Mouse (Mus musculus) Muller cell, postnatal 12 days (primary cell): ENCODE data around the gene Smg9.

ENCODE experiments used
- DNase-seq: peaks from one replicate; pipeline ENCODE4 v3.0.0-alpha.2; 2015; ENCODE audit errors: inconsistent ontology term

The Smg9 gene

DNA sequence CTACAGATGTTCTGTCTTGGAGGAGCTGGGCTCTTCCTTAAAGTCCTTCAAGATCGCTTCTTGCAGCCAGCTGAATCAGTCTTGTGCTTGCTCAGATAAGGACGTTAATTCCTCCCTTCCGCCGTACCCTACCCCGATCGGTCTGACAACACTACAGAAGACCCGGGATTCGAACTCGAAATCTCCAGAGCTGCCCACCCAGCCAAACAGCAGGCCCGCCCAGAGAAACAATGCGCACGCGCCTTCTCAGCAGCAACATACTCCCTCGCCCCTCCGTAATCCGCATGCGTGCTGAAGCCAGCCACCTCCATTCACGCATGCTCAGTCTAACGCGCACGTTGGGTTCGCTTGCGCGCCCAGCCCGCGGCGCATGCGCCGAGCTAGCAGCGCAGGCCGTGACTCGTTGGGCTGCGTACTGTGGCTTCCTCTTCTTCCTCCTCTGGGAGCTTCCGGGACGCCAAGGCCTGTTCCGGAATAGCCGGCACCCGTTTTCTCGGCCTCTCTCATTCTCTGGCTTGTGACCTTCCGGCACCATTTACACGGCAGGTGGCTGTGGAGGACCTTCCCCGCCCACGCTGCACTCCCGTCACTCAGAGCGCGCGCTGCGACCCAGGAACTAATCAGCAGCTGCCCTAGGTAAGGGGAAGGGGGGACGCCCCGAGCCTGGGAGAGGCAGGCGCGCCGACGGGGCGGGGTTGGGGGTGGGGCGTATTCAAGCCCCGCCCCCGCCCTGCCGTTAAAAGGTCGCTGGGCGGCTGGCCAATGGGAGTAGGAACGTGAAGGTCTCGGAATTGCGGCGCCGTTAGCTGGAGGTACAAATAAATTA is at the start of gene Smg9:
Smg9 (plus strand) TSS at position 364 of the 826 bp plus-strand sequence.
- peak; percentile 99 for DNase-seq

- DNase-seq = no peak
Measured at GRCm38 (mm10) chr7:24355646-24356045, 43.8 kb upstream of the Smg9 start.

GRCm38 (mm10) chr7:24356081-24356480 is 43.3 kb upstream of the Smg9 start:
- DNase-seq = no peak

GRCm38 (mm10) chr7:24357899-24358298 is 41.5 kb upstream of the Smg9 start:
- no peak for DNase-seq

DNA sequence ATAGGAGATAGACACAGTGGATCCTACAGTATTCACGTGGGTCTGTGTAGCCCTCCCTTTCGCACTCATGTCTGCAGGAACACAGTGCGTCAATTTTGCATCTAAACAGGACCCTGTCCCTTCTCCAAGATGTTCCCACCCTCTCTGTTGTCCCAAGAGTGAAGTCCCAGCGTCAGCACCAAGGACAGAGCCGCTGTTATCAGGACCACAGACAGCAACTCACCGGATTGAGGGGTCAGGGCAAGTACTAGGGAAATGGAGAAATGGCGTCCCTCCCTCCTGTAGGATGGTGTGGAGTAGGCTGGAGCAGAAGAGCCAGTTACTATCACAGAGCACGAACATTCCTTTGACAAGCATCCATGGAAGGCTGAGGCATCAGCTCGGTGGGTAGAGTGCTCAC is 40.1 kb upstream of the Smg9 start:
- peak; percentile 31 for DNase-seq

GRCm38 (mm10) chr7:24361001-24361400 is 38.4 kb upstream of the Smg9 start:
- no peak for DNase-seq

DNA sequence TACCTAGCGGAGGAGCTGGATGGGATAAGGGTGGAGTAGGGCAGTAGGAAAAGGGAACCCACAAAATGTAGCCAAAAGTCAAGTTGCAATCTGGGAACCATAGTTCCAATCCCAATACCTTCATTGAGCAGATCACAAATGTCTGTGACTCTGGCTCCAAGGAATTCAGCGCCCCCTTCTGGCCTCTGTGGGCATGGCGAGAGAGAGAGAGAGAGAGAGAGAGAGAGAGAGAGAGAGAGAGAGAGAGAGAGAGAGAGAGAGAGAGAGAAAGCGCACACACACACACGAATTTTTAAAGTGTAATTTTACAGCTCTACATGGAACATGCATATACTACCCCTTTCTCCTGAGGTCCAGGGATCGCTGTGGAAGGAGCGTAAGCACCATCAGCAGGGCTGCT is 36.2 kb upstream of the Smg9 start:
- DNase-seq = no peak

DNA sequence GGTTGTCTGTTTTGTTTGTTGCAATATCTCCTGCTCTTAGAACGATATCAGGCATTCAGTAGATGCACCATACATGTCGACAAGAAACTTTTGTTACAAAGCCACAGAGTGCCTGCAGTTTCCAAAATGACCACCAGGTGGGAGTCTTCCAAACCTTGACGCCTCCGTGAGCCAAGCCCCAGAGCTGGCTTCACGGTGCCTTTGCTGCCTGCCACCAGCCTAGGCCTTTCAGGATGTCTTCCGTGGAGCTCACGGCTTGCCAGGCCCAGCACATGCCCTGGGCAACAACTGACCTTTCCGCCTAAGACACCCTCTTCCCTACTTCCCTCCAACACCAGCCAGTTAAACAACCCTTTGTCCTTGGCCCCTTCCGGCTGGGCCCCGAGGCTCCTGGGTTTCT is 34.6 kb upstream of the Smg9 start:
- peak; percentile 70 for DNase-seq

- DNase-seq = peak; percentile 57
Measured at GRCm38 (mm10) chr7:24365258-24366014, 34.0 kb upstream of the Smg9 start.

GRCm38 (mm10) chr7:24366716-24367632 is 32.4 kb upstream of the Smg9 start:
- DNase-seq = no peak

GRCm38 (mm10) chr7:24368226-24368625 is 31.2 kb upstream of the Smg9 start:
- no peak for DNase-seq

GRCm38 (mm10) chr7:24368946-24369345 is 30.5 kb upstream of the Smg9 start:
- DNase-seq = no peak

GRCm38 (mm10) chr7:24369731-24370541 is 29.5 kb upstream of the Smg9 start, which contains the start of gene Kcnn4:
Gene Kcnn4, plus strand, starts transcription at chr7:24370263.
- DNase-seq = no peak

DNA sequence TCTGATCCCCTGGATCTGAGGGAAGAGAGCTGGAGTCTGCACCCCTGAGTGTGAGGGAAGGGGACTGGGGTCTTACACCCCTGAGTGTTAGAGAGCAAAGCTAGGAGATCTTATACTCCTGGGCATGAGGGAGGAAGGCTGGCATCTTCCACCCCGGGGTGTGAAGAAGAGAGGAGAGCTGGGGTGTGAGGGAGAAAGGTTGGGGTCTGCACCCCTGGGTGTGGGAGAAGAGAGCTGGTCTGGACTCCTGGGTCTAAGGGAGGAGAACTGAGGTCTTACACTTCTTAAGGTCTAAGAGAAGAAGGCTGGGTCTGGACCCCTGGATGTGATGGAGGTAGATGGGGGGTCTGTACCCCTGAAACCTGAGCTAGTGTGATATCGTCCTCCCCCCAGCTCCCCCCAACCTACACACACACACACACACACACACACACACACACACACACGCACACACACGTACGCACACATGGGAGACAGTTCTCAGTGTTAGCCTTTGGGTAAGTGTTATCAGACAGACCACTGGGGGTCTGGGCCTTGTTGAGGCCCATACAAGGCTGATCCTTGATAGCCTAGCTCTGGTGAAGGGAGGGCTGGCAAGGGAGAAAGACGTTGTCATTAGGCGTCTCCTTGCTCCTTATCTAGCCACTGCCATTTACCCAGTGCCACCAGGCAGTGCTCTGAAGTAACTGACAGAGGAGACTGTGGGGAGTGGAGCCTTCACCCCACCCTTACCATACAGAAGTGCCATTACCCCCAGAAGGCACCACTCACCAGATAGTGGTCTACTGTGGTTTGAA is 28.2 kb upstream of the Smg9 start:
- DNase-seq = no peak

- no peak for DNase-seq
Measured at GRCm38 (mm10) chr7:24371809-24372145, 27.6 kb upstream of the Smg9 start.

- no peak for DNase-seq
Measured at GRCm38 (mm10) chr7:24372300-24372699, 27.1 kb upstream of the Smg9 start.

GRCm38 (mm10) chr7:24372786-24373185 is 26.6 kb upstream of the Smg9 start:
- no peak for DNase-seq

- DNase-seq = peak; percentile 32
Measured at GRCm38 (mm10) chr7:24373538-24374379, 25.7 kb upstream of the Smg9 start.

GRCm38 (mm10) chr7:24376456-24376855 is 23.0 kb upstream of the Smg9 start:
- DNase-seq = no peak
